Mouse (Mus musculus) cerebellum, postnatal 14 days (tissue): ENCODE measurements around the gene Mov10l1.

Source experiments
- DNase-seq, 2 experiments: peaks; one replicate each; pipeline ENCODE4 v3.0.0; 2021; ENCODE audit warnings: mixed read lengths in 2 of 2

The Mov10l1 gene

GRCm38 (mm10) chr15:89016722-89017121, 34.0 kb downstream of the Mov10l1 start:
- DNase-seq = no peak

- DNase-seq = no peak
Measured at GRCm38 (mm10) chr15:89020085-89020484, 37.4 kb downstream of the Mov10l1 start.

- DNase-seq = no peak
Measured at GRCm38 (mm10) chr15:89020492-89020891, 37.8 kb downstream of the Mov10l1 start.

GRCm38 (mm10) chr15:89044381-89044780, 61.7 kb downstream of the Mov10l1 start:
- DNase-seq = peak in 1 of 2 experiments; percentile 2

GRCm38 (mm10) chr15:89046356-89046755, 63.6 kb downstream of the Mov10l1 start:
- DNase-seq = no peak

GRCm38 (mm10) chr15:89054666-89055065, 72.0 kb downstream of the Mov10l1 start:
- DNase-seq = no peak

- DNase-seq = peak; percentile 25 to 27
Measured at GRCm38 (mm10) chr15:89058736-89059135, 76.0 kb downstream of the Mov10l1 start.

- DNase-seq = peak; percentile 73
Measured at GRCm38 (mm10) chr15:89059161-89059931, 76.6 kb downstream of the Mov10l1 start, which contains the start of gene Panx2. Panx2 (plus strand) TSS chr15:89059734.

- peak; percentile 71 to 72 for DNase-seq
Measured at GRCm38 (mm10) chr15:89060032-89060681, 77.4 kb downstream of the Mov10l1 start.

GRCm38 (mm10) chr15:89060811-89061460, 78.2 kb downstream of the Mov10l1 start:
- peak; percentile 20 to 24 for DNase-seq

GRCm38 (mm10) chr15:89061761-89062517, 79.2 kb downstream of the Mov10l1 start:
- no peak for DNase-seq

GRCm38 (mm10) chr15:89062518-89062910, 79.8 kb downstream of the Mov10l1 start:
- no peak for DNase-seq

GRCm38 (mm10) chr15:89063001-89063400, 80.3 kb downstream of the Mov10l1 start:
- DNase-seq = peak; percentile 26 to 29

GRCm38 (mm10) chr15:89063536-89063935, 80.8 kb downstream of the Mov10l1 start:
- DNase-seq = peak; percentile 60 to 74

- peak in 1 of 2 experiments; percentile 21 for DNase-seq
Measured at GRCm38 (mm10) chr15:89064891-89065290, 82.2 kb downstream of the Mov10l1 start.

GRCm38 (mm10) chr15:89067609-89068008, 84.9 kb downstream of the Mov10l1 start:
- DNase-seq = peak in 1 of 2 experiments; percentile 26

GRCm38 (mm10) chr15:89068226-89068625, 85.5 kb downstream of the Mov10l1 start:
- DNase-seq = peak in 1 of 2 experiments; percentile 23

- DNase-seq = peak; percentile 9 to 11
Measured at GRCm38 (mm10) chr15:89069336-89069840, 86.7 kb downstream of the Mov10l1 start.

GRCm38 (mm10) chr15:89070606-89071005, 87.9 kb downstream of the Mov10l1 start:
- DNase-seq = peak in 1 of 2 experiments; percentile 20

- DNase-seq = no peak
Measured at GRCm38 (mm10) chr15:89073993-89074603, 91.4 kb downstream of the Mov10l1 start.

- peak in 1 of 2 experiments; percentile 50 for DNase-seq
Measured at GRCm38 (mm10) chr15:89074613-89075477, 92.1 kb downstream of the Mov10l1 start, which contains the start of gene Trabd. Trabd (plus strand) TSS chr15:89075124.
